Mouse (Mus musculus) embryonic facial prominence, embryonic 11.5 days (tissue): ENCODE results near the gene Nrxn1. TPM values are rescaled to one million over a fixed set of nuclear protein-coding genes. Genes with fewer than 3 reads are reported as not detected.

Experiments
- ATAC-seq: fragments of 200-750 bp; cut with Nextera tagmentation; replicated peaks from 2 replicates; pipeline ENCODE4 v1.8.0; 2017; ENCODE audit warnings: low read depth; ENCODE audit not compliant: insufficient number of reproducible peaks, low FRiP score, low TSS enrichment
- DNase-seq: peaks from one replicate; pipeline ENCODE4 v3.0.0-alpha.2; 2015; ENCODE audit warnings: low spot score
- H3K27ac ChIP-seq: fragments of 300-500 bp; sonication (generic); replicated peaks from 2 replicates; pipeline ENCODE4 v1.5.1; 2014; ENCODE audit warnings: mild to moderate bottlenecking, low read depth, low read length, control low read depth
- H3K27me3 ChIP-seq: fragments of 300-500 bp; sonication (generic); 2 replicates; pipeline ENCODE4 v1.6.1; 2014; ENCODE audit warnings: mild to moderate bottlenecking, low read length, moderate library complexity, mixed read lengths; ENCODE audit not compliant: control insufficient read depth, insufficient read depth
- H3K36me3 ChIP-seq: fragments of 300-500 bp; sonication (generic); replicated peaks from 2 replicates; pipeline ENCODE4 v1.6.1; 2014; ENCODE audit warnings: low read depth, mild to moderate bottlenecking, low read length, moderate library complexity, mixed read lengths; ENCODE audit not compliant: control insufficient read depth, insufficient read depth
- H3K4me1 ChIP-seq: fragments of 300-500 bp; sonication (generic); 2 replicates; pipeline ENCODE4 v1.6.1; 2014; ENCODE audit warnings: low read length, mixed read lengths; ENCODE audit not compliant: control insufficient read depth, insufficient read depth
- H3K4me2 ChIP-seq: fragments of 300-500 bp; sonication (generic); 2 replicates; pipeline ENCODE4 v1.6.1; 2014; ENCODE audit warnings: low read depth, mild to moderate bottlenecking, control low read depth, low read length, moderate library complexity
- H3K4me3 ChIP-seq: fragments of 300-500 bp; sonication (generic); 2 replicates; pipeline ENCODE4 v1.5.1; 2014; ENCODE audit warnings: low read depth, low read length, control low read depth
- H3K9ac ChIP-seq: fragments of 300-500 bp; sonication (generic); replicated peaks from 2 replicates; pipeline ENCODE4 v1.6.1; 2014; ENCODE audit warnings: mild to moderate bottlenecking, control low read depth, low read length
- H3K9me3 ChIP-seq: fragments of 300-500 bp; sonication (generic); replicated peaks from 2 replicates; pipeline ENCODE4 v1.6.1; 2016; ENCODE audit warnings: mild to moderate bottlenecking, low read length, inconsistent platforms, mixed read lengths; ENCODE audit not compliant: control insufficient read depth
- WGBS: fragments of 180-500 bp; shearing (Covaris S2); extraction: QIAGEN DNeasy Blood & Tissue Kit; methylation state at CpG from one replicate; pipeline ENCODE4 v1.1.7; 2014; 5-methylcytosine and 5-hydroxymethylcytosine counted together
- polyA plus RNA-seq: library from polyadenylated mRNA; unstranded; fragments of >200 nt; fragmentation: Nextera tagmentation; extraction: Ambion mirVana; gene quantifications from 2 replicates; pipeline ENCODE4 v1.2.1, GENCODE M21; 2014

The Nrxn1 gene
- polyA plus RNA-seq: 4.6 and 7.4 TPM in 2 replicates

DNA sequence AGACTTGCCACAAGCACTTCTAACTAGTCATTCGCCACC lies at the start of gene Nrxn1:
TSS of gene Nrxn1 (minus strand) at position 30 of the 39 bp plus-strand sequence.
- ATAC-seq: no peak
- Histone ChIP-seq H3K4me2 (peak within 1 kb of the TSS; percentile 43), H3K4me1 (no peaks in the 10 kb centered on the region), H3K36me3 (no peaks in the 10 kb centered on the region), H3K9me3 (no peaks in the 10 kb centered on the region), H3K27me3 (no peaks in the 10 kb centered on the region; the same call in 1 of the 2 replicates), H3K27ac (no peak within 1 kb of the TSS), H3K4me3 (peak within 1 kb of the TSS; percentile 17; the same call in 1 of the 2 replicates), H3K9ac (no peak within 1 kb of the TSS; the same call in 1 of the 2 replicates)
- WGBS: no CpG with 5 or more reads among the region's 1 CpGs
- DNase-seq: no peak

- Histone ChIP-seq H3K9me3 (no peaks in the 10 kb centered on the region), H3K27me3 (no peaks in the 10 kb centered on the region), H3K36me3 (no peaks in the 10 kb centered on the region), H3K4me3 (no peak overlapping the region), H3K4me1 (no peaks in the 10 kb centered on the region), H3K4me2 (no peak overlapping the region), H3K9ac (no peak overlapping the region), H3K27ac (no peak overlapping the region)
- no peak for DNase-seq
- WGBS: 77% methylated on average over 3 of the region's 3 CpGs
- ATAC-seq: no peak
These were observed 44.0 kb upstream of the Nrxn1 start for GRCm38 (mm10) chr17:91136859-91137258.

GRCm38 (mm10) chr17:91112880-91113628 lies 20.2 kb upstream of the Nrxn1 start:
- Histone ChIP-seq H3K4me3 (no peak overlapping the region), H3K27me3 (no peaks in the 10 kb centered on the region), H3K9ac (no peak overlapping the region), H3K27ac (no peak overlapping the region), H3K9me3 (no peaks in the 10 kb centered on the region), H3K4me1 (no peaks in the 10 kb centered on the region), H3K36me3 (no peaks in the 10 kb centered on the region), H3K4me2 (no peak overlapping the region)
- WGBS: 78% methylated on average over 3 of the region's 3 CpGs
- DNase-seq (no peak), ATAC-seq (no peak)

DNA sequence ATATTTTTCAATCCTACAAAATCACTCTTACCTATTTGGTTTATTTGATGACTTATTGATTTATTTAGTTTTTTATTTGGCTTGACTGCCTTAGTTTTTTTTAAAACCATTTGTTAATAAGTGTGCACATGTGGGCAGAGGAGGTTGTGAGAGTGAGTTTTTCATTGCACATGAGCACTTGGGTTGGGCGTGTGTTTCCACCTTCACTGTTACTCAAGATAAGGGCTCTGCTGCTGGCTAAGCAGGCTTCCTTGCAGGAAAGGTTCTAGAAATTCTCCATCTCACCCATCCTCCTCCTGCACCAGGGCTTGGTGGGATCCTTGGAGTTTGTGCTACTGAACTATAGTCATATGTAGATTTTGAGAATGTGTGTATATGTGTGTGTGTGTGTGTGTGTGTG lies 19.2 kb upstream of the Nrxn1 start:
- WGBS: 87% methylated on average over 1 of the region's 1 CpGs
- ATAC-seq: no peak
- Histone ChIP-seq H3K4me2 (no peak overlapping the region), H3K4me1 (no peaks in the 10 kb centered on the region), H3K9ac (no peak overlapping the region), H3K36me3 (no peaks in the 10 kb centered on the region), H3K27me3 (no peaks in the 10 kb centered on the region), H3K27ac (no peak overlapping the region), H3K4me3 (no peak overlapping the region), H3K9me3 (no peaks in the 10 kb centered on the region)
- no peak for DNase-seq

- H3K4me3 ChIP-seq: no peak overlapping the region
These were observed 407 bp upstream of the Nrxn1 start for GRCm38 (mm10) chr17:91093081-91093875.

DNA sequence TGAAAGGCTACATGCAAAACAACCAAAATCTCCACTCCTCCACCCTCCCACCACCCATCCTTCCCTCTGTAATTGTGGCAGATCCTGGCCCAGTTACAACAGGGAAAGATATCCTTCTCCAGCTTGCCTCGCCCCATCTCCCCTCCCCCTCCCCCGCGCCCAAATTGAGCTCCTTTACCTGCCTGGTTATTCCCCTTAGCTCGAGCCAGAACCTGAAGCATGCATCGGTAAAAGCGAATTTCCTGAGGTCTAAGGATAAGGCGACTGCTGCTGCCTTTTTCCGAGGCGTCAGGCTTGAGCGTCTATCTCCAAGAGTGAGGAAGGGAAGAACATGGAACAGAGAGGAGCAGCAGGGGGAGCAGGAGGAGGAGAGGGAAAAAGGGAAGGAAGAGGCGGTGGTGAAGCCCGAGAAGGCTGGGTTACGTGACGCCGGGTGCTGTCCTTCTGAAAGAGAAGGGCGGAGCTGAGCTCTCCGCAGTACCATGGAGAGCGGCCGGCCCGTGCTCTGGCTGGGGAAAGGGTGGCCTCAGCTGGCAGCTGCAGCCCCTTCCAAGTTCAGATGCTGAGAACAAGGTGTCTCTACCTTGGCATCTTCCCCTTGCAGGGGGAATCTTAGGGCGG lies 340 bp downstream of the Nrxn1 start:
- Histone ChIP-seq H3K9ac (no peak overlapping the region; the same call in 1 of the 2 replicates), H3K27ac (no peak overlapping the region), H3K4me1 (no peaks in the 10 kb centered on the region), H3K4me3 (peak overlapping the region; percentile 17; the same call in 1 of the 2 replicates), H3K9me3 (no peaks in the 10 kb centered on the region), H3K36me3 (no peaks in the 10 kb centered on the region; the same call in 1 of the 2 replicates), H3K4me2 (peak overlapping the region; percentile 43), H3K27me3 (no peaks in the 10 kb centered on the region; the same call in 1 of the 2 replicates)
- WGBS: under 1% methylated on average over 21 of the region's 21 CpGs
- ATAC-seq: peak; percentile 88
- peak; percentile 87 for DNase-seq

More at GRCm38 (mm10) chr17:91093081-91093875, 407 bp upstream of the Nrxn1 start:
- Histone ChIP-seq H3K9me3 (no peaks in the 10 kb centered on the region), H3K9ac (no peak overlapping the region), H3K36me3 (no peaks in the 10 kb centered on the region), H3K4me2 (no peak overlapping the region; the same call in 1 of the 2 replicates), H3K27me3 (no peaks in the 10 kb centered on the region; the same call in 1 of the 2 replicates), H3K27ac (no peak overlapping the region), H3K4me1 (no peaks in the 10 kb centered on the region)
- DNase-seq (no peak), ATAC-seq (peak; percentile 47; the same call in 1 of the 2 replicates)
- 37% methylated on average over 11 of the region's 12 CpGs for WGBS

- DNase-seq (no peak), ATAC-seq (no peak)
- Histone ChIP-seq H3K9me3 (no peaks in the 10 kb centered on the region), H3K4me2 (no peak overlapping the region), H3K9ac (no peak overlapping the region), H3K27me3 (no peaks in the 10 kb centered on the region; the same call in 1 of the 2 replicates), H3K27ac (no peak overlapping the region), H3K36me3 (no peaks in the 10 kb centered on the region; the same call in 1 of the 2 replicates), H3K4me3 (no peak overlapping the region), H3K4me1 (no peaks in the 10 kb centered on the region)
- 87% methylated on average over 1 of the region's 1 CpGs for WGBS
These were observed 2.2 kb downstream of the Nrxn1 start for GRCm38 (mm10) chr17:91090631-91091030.

DNA sequence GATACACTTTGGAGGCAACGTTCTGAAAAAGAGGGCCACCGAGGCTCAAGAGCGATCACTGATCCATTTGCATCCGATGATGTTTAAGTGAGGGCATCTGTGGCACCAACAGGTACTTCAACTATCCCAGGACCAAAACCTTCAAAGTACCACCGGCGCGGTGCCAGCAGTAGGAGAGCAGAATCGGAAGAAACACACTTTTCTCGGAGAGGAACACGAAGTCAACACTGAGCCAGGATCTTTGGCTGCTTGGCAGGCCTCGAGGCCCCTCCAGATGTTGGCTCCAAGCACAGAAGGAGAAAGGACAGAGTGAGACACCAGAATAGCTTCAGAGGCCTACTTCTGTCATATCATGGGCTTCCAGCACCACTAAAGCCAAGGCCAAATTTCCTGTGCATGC lies 3.9 kb downstream of the Nrxn1 start:
- Histone ChIP-seq H3K4me3 (no peak overlapping the region), H3K4me1 (no peaks in the 10 kb centered on the region), H3K27ac (no peak overlapping the region), H3K9ac (no peak overlapping the region), H3K4me2 (no peak overlapping the region), H3K9me3 (no peaks in the 10 kb centered on the region), H3K36me3 (no peaks in the 10 kb centered on the region; the same call in 1 of the 2 replicates), H3K27me3 (no peaks in the 10 kb centered on the region; the same call in 1 of the 2 replicates)
- ATAC-seq (no peak), DNase-seq (no peak)
- WGBS: 87% methylated on average over 11 of the region's 11 CpGs
